ENCODE assay signal across 24 mouse cellular contexts in genomic region chr13:78883062-78883461, GRCm38 (mm10).
DNase-seq lines count a peak whose midpoint lies in the region; ATAC-seq and TF ChIP-seq lines count a peak whose summit lies in the region.
"Had no signal": no experiment of that assay in that cellular context is flagged by ENCODE, and none has a peak within 500 bp of the region (broad histone marks: within the 10 kb centered on the region; RNA-seq: fewer than 3 reads in every experiment).

No protein-coding gene starts in this region.

- peak; percentile 53 for TF ChIP-seq EP300 in lung, postnatal 0 days (IDR thresholded peaks at IDR 0.05)

- DNase-seq in forebrain, embryonic 14.5 days (ENCODE audit: low spot score) = peak; percentile 26
- DNase-seq in limb, embryonic 14.5 days (ENCODE audit: low spot score) = peak; percentile 2
- no peak for DNase-seq in limb, embryonic 10.5 days (ENCODE audit: low spot score)
- peak; percentile 33 for DNase-seq in lung, postnatal 0 days (ENCODE audit: low spot score)
- no peak for DNase-seq in lung, adult 18-20 months
- DNase-seq in layer of hippocampus, adult 8-10 months (ENCODE audit: low spot score in 2 of 2) = no peak
- DNase-seq: adrenal gland, postnatal 14 days; cerebellum, adult 18-20 months; cerebellum, adult 9-11 months; cerebellum, postnatal 36 days; gastrocnemius, postnatal 10 days; heart, adult 18-20 months; heart, postnatal 10 days; heart, postnatal 4 days had no signal

- H3K9me3 ChIP-seq in forebrain, embryonic 14.5 days (replicated peaks; ENCODE audit: control insufficient read depth, low read length) = no peaks in the 10 kb centered on the region
- H3K9me3 ChIP-seq in forebrain, embryonic 16.5 days (ENCODE audit: control insufficient read depth, low read length) = no peaks in the 10 kb centered on the region
- H3K9me3 ChIP-seq in limb, embryonic 14.5 days (ENCODE audit: control insufficient read depth, low read length) = no peaks in the 10 kb centered on the region
- no peaks in the 10 kb centered on the region for H3K9me3 ChIP-seq in limb, embryonic 10.5 days (replicated peaks)
- H3K9me3 ChIP-seq in lung, postnatal 0 days (ENCODE audit: low read length) = no peaks in the 10 kb centered on the region
- H3K9me3 ChIP-seq: embryonic facial prominence, embryonic 15.5 days; forebrain, embryonic 10.5 days; forebrain, embryonic 15.5 days; heart, embryonic 10.5 days; hindbrain, embryonic 12.5 days had no signal

- H3K4me3 ChIP-seq in forebrain, embryonic 14.5 days (ENCODE audit: low read depth, low read length) = no peak overlapping the region
- no peak overlapping the region for H3K4me3 ChIP-seq in forebrain, embryonic 16.5 days (replicated peaks; ENCODE audit: low read length)
- no peak overlapping the region for H3K4me3 ChIP-seq in limb, embryonic 14.5 days (replicated peaks; ENCODE audit: low read length)
- H3K4me3 ChIP-seq in limb, embryonic 10.5 days = no peak overlapping the region
- no peak overlapping the region for H3K4me3 ChIP-seq in lung, postnatal 0 days (ENCODE audit: low read depth, low read length)
- H3K4me3 ChIP-seq: embryonic facial prominence, embryonic 15.5 days; erythroblast, embryonic 14.5 days; forebrain, embryonic 10.5 days; forebrain, embryonic 15.5 days; heart, embryonic 10.5 days; hindbrain, embryonic 12.5 days had no signal

- no peak for TF ChIP-seq CTCF in lung, postnatal 0 days (IDR thresholded peaks at IDR 0.05)

- 95% methylated on average over 1 of the region's 1 CpGs for WGBS in forebrain, embryonic 14.5 days
- WGBS in forebrain, embryonic 16.5 days = 80% methylated on average over 1 of the region's 1 CpGs
- 90% methylated on average over 1 of the region's 1 CpGs for WGBS in limb, embryonic 14.5 days
- WGBS in limb, embryonic 10.5 days = 96% methylated on average over 1 of the region's 1 CpGs
- 40% methylated on average over 1 of the region's 1 CpGs for WGBS in lung, postnatal 0 days

- no peaks in the 10 kb centered on the region for H3K4me1 ChIP-seq in forebrain, embryonic 14.5 days (ENCODE audit: control insufficient read depth, insufficient read depth, low read length)
- H3K4me1 ChIP-seq in forebrain, embryonic 16.5 days (replicated peaks; ENCODE audit: control insufficient read depth, insufficient read depth, low read length) = no peaks in the 10 kb centered on the region
- H3K4me1 ChIP-seq in limb, embryonic 14.5 days (ENCODE audit: control insufficient read depth, insufficient read depth, low read length) = no peaks in the 10 kb centered on the region
- no peaks in the 10 kb centered on the region for H3K4me1 ChIP-seq in limb, embryonic 10.5 days
- H3K4me1 ChIP-seq in lung, postnatal 0 days (ENCODE audit: insufficient read depth, low read depth, low read length) = no peaks in the 10 kb centered on the region
- H3K4me1 ChIP-seq: embryonic facial prominence, embryonic 15.5 days; forebrain, embryonic 10.5 days; forebrain, embryonic 15.5 days; hindbrain, embryonic 12.5 days had no signal

- H3K9ac ChIP-seq in forebrain, embryonic 14.5 days (ENCODE audit: low read length) = no peak overlapping the region
- no peak overlapping the region for H3K9ac ChIP-seq in forebrain, embryonic 16.5 days (replicated peaks; ENCODE audit: low read depth, low read length)
- H3K9ac ChIP-seq in limb, embryonic 14.5 days (ENCODE audit: low read depth, low read length, severe bottlenecking) = no peak overlapping the region
- H3K9ac ChIP-seq in lung, postnatal 0 days (replicated peaks; ENCODE audit: low read depth) = no peak overlapping the region
- H3K9ac ChIP-seq: embryonic facial prominence, embryonic 15.5 days; forebrain, embryonic 15.5 days; hindbrain, embryonic 12.5 days had no signal

- H3K36me3 ChIP-seq in forebrain, embryonic 14.5 days (ENCODE audit: control insufficient read depth, insufficient read depth, low read length) = no peaks in the 10 kb centered on the region
- no peaks in the 10 kb centered on the region for H3K36me3 ChIP-seq in forebrain, embryonic 16.5 days (ENCODE audit: control insufficient read depth, insufficient read depth)
- no peaks in the 10 kb centered on the region for H3K36me3 ChIP-seq in limb, embryonic 14.5 days (ENCODE audit: control insufficient read depth, insufficient read depth, low read length)
- no peaks in the 10 kb centered on the region for H3K36me3 ChIP-seq in limb, embryonic 10.5 days
- no peaks in the 10 kb centered on the region for H3K36me3 ChIP-seq in lung, postnatal 0 days (ENCODE audit: insufficient read depth, low read length)
- H3K36me3 ChIP-seq: embryonic facial prominence, embryonic 15.5 days; forebrain, embryonic 10.5 days; forebrain, embryonic 15.5 days; heart, embryonic 10.5 days; hindbrain, embryonic 12.5 days had no signal

- no peaks in the 10 kb centered on the region for H3K27me3 ChIP-seq in forebrain, embryonic 14.5 days (replicated peaks; ENCODE audit: control insufficient read depth, insufficient read depth, low read length)
- H3K27me3 ChIP-seq in forebrain, embryonic 16.5 days (replicated peaks; ENCODE audit: control insufficient read depth, insufficient read depth, low read length) = no peaks in the 10 kb centered on the region
- H3K27me3 ChIP-seq in limb, embryonic 14.5 days (ENCODE audit: control insufficient read depth, insufficient read depth, low read length) = no peaks in the 10 kb centered on the region
- no peaks in the 10 kb centered on the region for H3K27me3 ChIP-seq in limb, embryonic 10.5 days (ENCODE audit: low read depth, poor library complexity, severe bottlenecking)
- H3K27me3 ChIP-seq in lung, postnatal 0 days (replicated peaks; ENCODE audit: insufficient read depth, low read length) = no peaks in the 10 kb centered on the region
- H3K27me3 ChIP-seq: CH12.LX; embryonic facial prominence, embryonic 15.5 days; forebrain, embryonic 15.5 days; hindbrain, embryonic 12.5 days; Patski had no signal

- ATAC-seq in forebrain, embryonic 14.5 days = no peak
- ATAC-seq in forebrain, embryonic 16.5 days = no peak
- no peak for ATAC-seq in limb, embryonic 14.5 days (ENCODE audit: low FRiP score, low read depth)
- ATAC-seq in lung, postnatal 0 days = no peak
- ATAC-seq: activated CD4-positive, CD25-positive, alpha-beta regulatory T cell, adult 4 months; forebrain, embryonic 15.5 days; Patski had no signal

- H3K27ac ChIP-seq in forebrain, embryonic 14.5 days (ENCODE audit: low read depth, low read length) = no peak overlapping the region
- H3K27ac ChIP-seq in forebrain, embryonic 16.5 days (ENCODE audit: low read length) = no peak overlapping the region
- H3K27ac ChIP-seq in limb, embryonic 14.5 days (replicated peaks; ENCODE audit: low read depth, low read length) = no peak overlapping the region
- no peak overlapping the region for H3K27ac ChIP-seq in limb, embryonic 10.5 days
- no peak overlapping the region for H3K27ac ChIP-seq in lung, postnatal 0 days (ENCODE audit: low read length)
- H3K27ac ChIP-seq: embryonic facial prominence, embryonic 15.5 days; forebrain, embryonic 10.5 days; forebrain, embryonic 15.5 days; heart, embryonic 10.5 days; hindbrain, embryonic 12.5 days had no signal

- TF ChIP-seq POLR2A in limb, embryonic 14.5 days (IDR thresholded peaks at IDR 0.05; ENCODE audit: borderline replicate concordance, extremely low read depth, insufficient read depth, insufficient read length) = no peak

- H3K4me2 ChIP-seq in forebrain, embryonic 14.5 days (ENCODE audit: low read length) = no peak overlapping the region
- H3K4me2 ChIP-seq in forebrain, embryonic 16.5 days (ENCODE audit: low read length) = no peak overlapping the region
- H3K4me2 ChIP-seq in limb, embryonic 14.5 days (replicated peaks; ENCODE audit: low read depth, low read length, severe bottlenecking) = no peak overlapping the region
- H3K4me2 ChIP-seq in lung, postnatal 0 days (replicated peaks; ENCODE audit: low read depth, low read length) = no peak overlapping the region
- H3K4me2 ChIP-seq: embryonic facial prominence, embryonic 15.5 days; forebrain, embryonic 15.5 days; hindbrain, embryonic 12.5 days had no signal

Comparison
In these comparisons a context has a peak if more than half of its experiments do, and no peak if none do; other contexts are left out.
1. DNase-seq: peak in forebrain, embryonic 14.5 days (single experiment), limb, embryonic 14.5 days (single experiment) and lung, postnatal 0 days (single experiment); none in limb, embryonic 10.5 days (single experiment), lung, adult 18-20 months (0 of 2) and layer of hippocampus, adult 8-10 months (0 of 2).